30 mouse cellular contexts compared by ENCODE assay signal in genomic region chr8:115584311-115584907, GRCm38 (mm10).
A peak's percentile ranks its signal among the peaks of the same experiment; 100 is the strongest.
DNase-seq lines count a peak whose midpoint lies in the region; ATAC-seq and TF ChIP-seq lines count a peak whose summit lies in the region.
"Had no signal": no experiment of that assay in that cellular context is flagged by ENCODE, and none has a peak within 500 bp of the region (broad histone marks: within the 10 kb centered on the region; RNA-seq: fewer than 3 reads in every experiment).

No protein-coding gene starts in this region.

- H3K4me1 ChIP-seq in bone marrow macrophage, adult 2 months (ENCODE audit: control insufficient read depth, insufficient read depth, low read length), result peaks cover 56% of the 10 kb centered on the region
- H3K4me1 ChIP-seq in limb, embryonic 11.5 days (ENCODE audit: control insufficient read depth, insufficient read depth, low read length), result no peaks in the 10 kb centered on the region
- no peaks in the 10 kb centered on the region for H3K4me1 ChIP-seq in stomach, postnatal 0 days (replicated peaks; ENCODE audit: control insufficient read depth, insufficient read depth)
- H3K4me1 ChIP-seq in midbrain, embryonic 11.5 days (ENCODE audit: control insufficient read depth, insufficient read depth, low read length), result no peaks in the 10 kb centered on the region
- H3K4me1 ChIP-seq: embryonic facial prominence, embryonic 13.5 days; forebrain, embryonic 13.5 days; hindbrain, embryonic 10.5 days; hindbrain, embryonic 15.5 days; midbrain, embryonic 15.5 days had no signal

- TF ChIP-seq POLR2A in bone marrow macrophage, adult 2 months (IDR thresholded peaks at IDR 0.05; ENCODE audit: borderline replicate concordance, low read depth, low read length), result no peak

- no peak overlapping the region for H3K4me2 ChIP-seq in limb, embryonic 11.5 days (ENCODE audit: low read depth, severe bottlenecking)
- no peak overlapping the region for H3K4me2 ChIP-seq in stomach, postnatal 0 days (replicated peaks; ENCODE audit: low read depth)
- H3K4me2 ChIP-seq in midbrain, embryonic 11.5 days, result no peak overlapping the region
- H3K4me2 ChIP-seq: embryonic facial prominence, embryonic 13.5 days; forebrain, embryonic 13.5 days; heart, embryonic 13.5 days; hindbrain, embryonic 15.5 days; limb, embryonic 13.5 days; liver, embryonic 11.5 days; midbrain, embryonic 15.5 days had no signal

- 66% methylated on average over 8 of the region's 8 CpGs for WGBS in limb, embryonic 11.5 days
- WGBS in stomach, postnatal 0 days, result 64% methylated on average over 8 of the region's 8 CpGs
- WGBS in midbrain, embryonic 11.5 days, result 80% methylated on average over 8 of the region's 8 CpGs

- TF ChIP-seq CTCF in bone marrow macrophage, adult 2 months (IDR thresholded peaks at IDR 0.05; ENCODE audit: low read depth, low read length), result no peak
- no peak for TF ChIP-seq CTCF in stomach, postnatal 0 days (IDR thresholded peaks at IDR 0.05; ENCODE audit: low read depth)

- H3K27ac ChIP-seq in bone marrow macrophage, adult 2 months (ENCODE audit: insufficient read depth, low read depth, low read length), result peak overlapping the region; percentile 93
- H3K27ac ChIP-seq in limb, embryonic 11.5 days (replicated peaks; ENCODE audit: low read depth, low read length), result no peak overlapping the region
- no peak overlapping the region for H3K27ac ChIP-seq in stomach, postnatal 0 days (replicated peaks)
- H3K27ac ChIP-seq in midbrain, embryonic 11.5 days (ENCODE audit: low read depth, low read length), result no peak overlapping the region
- H3K27ac ChIP-seq: embryonic facial prominence, embryonic 13.5 days; forebrain, embryonic 13.5 days; heart, embryonic 13.5 days; hindbrain, embryonic 10.5 days; hindbrain, embryonic 15.5 days; limb, embryonic 13.5 days; midbrain, embryonic 15.5 days had no signal

- ATAC-seq in limb, embryonic 11.5 days (ENCODE audit: insufficient number of reproducible peaks, low FRiP score, low TSS enrichment, low read depth), result no peak
- no peak for ATAC-seq in stomach, postnatal 0 days (ENCODE audit: low FRiP score, low TSS enrichment)
- no peak for ATAC-seq in midbrain, embryonic 11.5 days (ENCODE audit: low FRiP score)
- ATAC-seq: CD4-positive, CD25-positive, alpha-beta regulatory T cell, adult 4 months; forebrain, embryonic 13.5 days; inflammation-experienced regulatory T-cells, adult 6 months; midbrain, embryonic 15.5 days had no signal

- H3K36me3 ChIP-seq in limb, embryonic 11.5 days (ENCODE audit: control insufficient read depth, insufficient read depth, low read length), result no peaks in the 10 kb centered on the region
- H3K36me3 ChIP-seq in stomach, postnatal 0 days (ENCODE audit: control insufficient read depth, insufficient read depth, low read length), result no peaks in the 10 kb centered on the region
- H3K36me3 ChIP-seq in midbrain, embryonic 11.5 days (ENCODE audit: control insufficient read depth, insufficient read depth, low read length), result no peaks in the 10 kb centered on the region
- H3K36me3 ChIP-seq: embryonic facial prominence, embryonic 13.5 days; heart, embryonic 13.5 days; hindbrain, embryonic 10.5 days; hindbrain, embryonic 15.5 days; limb, embryonic 13.5 days; midbrain, embryonic 15.5 days had no signal

- no peak overlapping the region for H3K4me3 ChIP-seq in bone marrow macrophage, adult 2 months (ENCODE audit: insufficient read depth, low read length)
- H3K4me3 ChIP-seq in limb, embryonic 11.5 days (ENCODE audit: low read depth, low read length), result no peak overlapping the region
- no peak overlapping the region for H3K4me3 ChIP-seq in stomach, postnatal 0 days (ENCODE audit: low read depth, low read length)
- H3K4me3 ChIP-seq in midbrain, embryonic 11.5 days (ENCODE audit: low read depth, low read length), result no peak overlapping the region
- H3K4me3 ChIP-seq: embryonic facial prominence, embryonic 13.5 days; erythroblast, embryonic 14.5 days; forebrain, embryonic 13.5 days; heart, embryonic 13.5 days; hindbrain, embryonic 10.5 days; hindbrain, embryonic 15.5 days; limb, embryonic 13.5 days; midbrain, embryonic 15.5 days had no signal

- H3K9ac ChIP-seq in limb, embryonic 11.5 days (ENCODE audit: low read length), result no peak overlapping the region
- no peak overlapping the region for H3K9ac ChIP-seq in stomach, postnatal 0 days (ENCODE audit: low read length)
- H3K9ac ChIP-seq in midbrain, embryonic 11.5 days (ENCODE audit: low read length), result no peak overlapping the region
- H3K9ac ChIP-seq: embryonic facial prominence, embryonic 13.5 days; forebrain, embryonic 13.5 days; heart, embryonic 13.5 days; hindbrain, embryonic 15.5 days; limb, embryonic 13.5 days; midbrain, embryonic 15.5 days had no signal

- DNase-seq in gastrocnemius, adult 18-20 months (ENCODE audit: low spot score), result peak; percentile 73
- DNase-seq in gastrocnemius, postnatal 4 days (ENCODE audit: low spot score in 2 of 2), result no peak
- peak; percentile 49 for DNase-seq in gastrocnemius, postnatal 10 days
- peak; percentile 24 for DNase-seq in limb, embryonic 11.5 days (ENCODE audit: low spot score)
- DNase-seq in left cerebral cortex, adult 18-20 months (ENCODE audit: low spot score in 2 of 2), result no peak
- no peak for DNase-seq in stomach, postnatal 0 days (ENCODE audit: low spot score)
- no peak for DNase-seq in midbrain, embryonic 11.5 days (ENCODE audit: low spot score, missing footprints)
- DNase-seq: adrenal gland, postnatal 14 days; cerebellum, adult 11-12 months; cerebellum, adult 9-11 months; embryo, embryonic 11 days; heart, postnatal 10 days; kidney, adult 2 months; kidney, postnatal 10 days; layer of hippocampus, adult 9-11 months; lung, postnatal 36 days; right cerebral cortex, postnatal 25 days; thymus, postnatal 14 days had no signal

- H3K27me3 ChIP-seq in limb, embryonic 11.5 days (ENCODE audit: control insufficient read depth, insufficient read depth, low read length), result no peaks in the 10 kb centered on the region
- H3K27me3 ChIP-seq in stomach, postnatal 0 days (ENCODE audit: control insufficient read depth, insufficient read depth, low read length), result no peaks in the 10 kb centered on the region
- H3K27me3 ChIP-seq in midbrain, embryonic 11.5 days (ENCODE audit: control insufficient read depth, insufficient read depth, low read length), result no peaks in the 10 kb centered on the region
- H3K27me3 ChIP-seq: embryonic facial prominence, embryonic 13.5 days; forebrain, embryonic 13.5 days; heart, embryonic 13.5 days; hindbrain, embryonic 15.5 days; limb, embryonic 13.5 days; midbrain, embryonic 15.5 days had no signal

- H3K9me3 ChIP-seq in limb, embryonic 11.5 days (ENCODE audit: control insufficient read depth, low read length), result no peaks in the 10 kb centered on the region
- no peaks in the 10 kb centered on the region for H3K9me3 ChIP-seq in stomach, postnatal 0 days (ENCODE audit: control insufficient read depth, low read length)
- no peaks in the 10 kb centered on the region for H3K9me3 ChIP-seq in midbrain, embryonic 11.5 days (ENCODE audit: control insufficient read depth, low read length)
- H3K9me3 ChIP-seq: embryonic facial prominence, embryonic 13.5 days; forebrain, embryonic 13.5 days; heart, embryonic 13.5 days; hindbrain, embryonic 10.5 days; hindbrain, embryonic 15.5 days; limb, embryonic 13.5 days; midbrain, embryonic 15.5 days had no signal

- TF ChIP-seq EP300 in stomach, postnatal 0 days (optimal IDR thresholded peaks at IDR 0.05), result no peak

Comparison
In these comparisons a context has a peak if more than half of its experiments do, and no peak if none do; other contexts are left out.
1. DNase-seq: peak in gastrocnemius, adult 18-20 months (single experiment), gastrocnemius, postnatal 10 days (single experiment) and limb, embryonic 11.5 days (single experiment); none in gastrocnemius, postnatal 4 days (0 of 2), left cerebral cortex, adult 18-20 months (0 of 2), stomach, postnatal 0 days (single experiment) and midbrain, embryonic 11.5 days (single experiment).